Mouse (Mus musculus): Measurements from ENCODE around the gene Gm10273. TPM values are rescaled to one million over a fixed set of nuclear protein-coding genes. Genes with fewer than 3 reads are reported as not detected.
"Not testable (repeated sequence)": the region's sequence is repeated elsewhere in the genome, so short reads cannot be mapped to it uniquely, and the experiment has no call there.

Gene Gm10273
- 19.4 and 23.1 TPM in 2 replicates for total RNA-seq (2021)
- long read RNA-seq, experiment 1, transcript Gm10273-201 (1 exons, 1,126 nt) = major isoform, 11 of 11 reads
- long read RNA-seq, experiment 1, partial matches to known transcripts = 0 of 11 reads
- long read RNA-seq, experiment 1, other reads (novel, unspliced or antisense) = 0 of 11 reads
- long read RNA-seq, experiment 2, transcript Gm10273-201 (1 exons, 1,126 nt) = major isoform, 7 of 7 reads
- long read RNA-seq, experiment 2, partial matches to known transcripts = 0 of 7 reads
- long read RNA-seq, experiment 2, other reads (novel, unspliced or antisense) = 0 of 7 reads

DNA sequence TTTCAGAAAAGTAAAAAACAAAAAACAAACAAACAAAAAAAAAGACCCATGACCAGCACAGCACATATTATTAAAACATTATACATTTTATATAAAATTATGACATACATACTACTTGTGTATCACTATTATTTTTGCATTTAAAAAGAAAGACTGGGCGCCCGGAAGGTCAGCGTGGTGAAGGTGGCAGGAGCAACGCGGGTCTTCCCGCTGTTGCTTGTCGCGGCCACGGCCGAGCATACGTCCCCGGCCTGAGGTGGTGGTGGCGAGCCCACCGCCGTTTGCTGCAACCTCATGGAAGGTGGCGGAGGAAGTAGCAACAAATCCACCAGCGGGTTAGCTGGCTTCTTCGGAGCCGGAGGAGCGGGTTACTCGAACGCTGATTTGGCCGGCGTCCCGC, at the start of gene Gm10273:
Gene Gm10273 (plus strand): TSS at position 172 of the 400 bp plus-strand sequence.
- not testable (repeated sequence) for DNase-seq

DNA sequence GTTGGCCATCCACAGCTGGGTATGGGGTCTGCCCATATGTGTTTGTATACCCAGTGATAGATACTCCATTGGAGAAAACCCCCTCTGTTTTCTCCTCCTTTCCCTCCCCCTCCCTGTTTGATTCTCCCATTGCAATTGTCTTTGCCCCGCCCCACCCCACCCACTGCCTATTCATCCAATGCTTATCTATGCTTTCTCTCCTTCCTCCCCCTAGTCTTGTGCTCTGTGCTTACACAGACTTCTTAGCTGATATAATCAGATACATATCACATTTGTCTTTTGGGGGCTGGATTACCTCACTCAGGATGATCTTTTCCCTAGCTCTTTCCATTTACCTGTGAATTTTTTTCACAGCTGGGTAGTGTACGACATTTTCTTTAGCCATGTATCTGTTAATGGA, 48.9 kb upstream of the Gm10273 start:
- DNase-seq = no peak

DNA sequence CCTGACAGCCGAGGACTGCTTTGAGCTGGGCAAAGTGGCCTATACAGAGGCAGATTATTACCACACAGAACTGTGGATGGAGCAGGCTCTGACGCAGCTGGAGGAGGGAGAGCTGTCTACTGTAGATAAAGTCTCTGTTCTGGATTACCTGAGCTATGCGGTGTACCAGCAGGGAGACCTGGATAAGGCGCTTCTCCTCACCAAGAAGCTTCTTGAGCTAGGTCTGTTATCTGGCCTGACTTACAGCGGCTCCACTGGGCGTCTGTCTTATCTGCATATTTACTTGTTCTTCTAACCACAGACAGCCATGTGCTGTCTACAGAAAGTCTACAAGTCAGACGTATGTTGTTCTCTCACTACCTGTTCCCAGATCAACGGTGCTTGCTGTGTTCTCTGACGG, 47.2 kb upstream of the Gm10273 start:
- DNase-seq = no peak

DNA sequence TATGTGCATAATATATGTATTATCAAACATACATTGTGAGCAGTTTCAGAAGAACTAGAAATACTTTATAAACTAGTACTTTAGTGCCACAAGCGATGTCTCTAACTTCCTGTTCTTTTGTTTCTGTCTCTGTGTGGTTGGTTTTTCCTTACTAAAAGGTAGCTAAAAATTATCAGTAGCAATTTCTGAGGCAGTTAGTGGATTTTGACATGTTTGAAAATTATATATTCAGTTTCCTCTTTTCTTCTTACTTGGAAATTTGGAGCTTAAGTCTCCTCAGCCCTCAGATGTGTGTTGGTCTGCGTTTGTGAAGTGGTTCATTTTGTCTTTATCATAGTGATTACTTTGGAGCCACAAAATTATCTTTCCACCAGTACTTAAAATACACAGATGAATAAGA, 45.9 kb upstream of the Gm10273 start:
- DNase-seq = no peak

DNA sequence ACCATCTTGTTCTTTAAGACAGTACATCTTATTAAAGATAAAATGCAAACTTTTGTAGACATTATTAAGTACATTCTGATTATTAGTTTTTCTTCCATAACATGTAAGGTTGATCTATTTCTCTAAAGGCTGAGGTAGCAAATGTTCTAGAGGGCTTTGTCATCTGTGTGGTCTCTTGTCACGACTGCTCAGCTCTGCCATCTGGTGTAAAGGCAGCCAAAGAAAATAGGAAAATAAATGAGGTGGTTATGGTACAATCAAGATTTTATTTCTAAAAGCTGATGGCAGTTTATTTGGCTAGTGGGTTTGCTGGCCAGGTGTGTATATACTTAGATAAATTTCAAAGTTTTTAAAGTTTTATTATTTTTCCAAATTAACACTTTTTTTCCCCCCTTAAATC, 42.4 kb upstream of the Gm10273 start:
- no peak for DNase-seq

DNA sequence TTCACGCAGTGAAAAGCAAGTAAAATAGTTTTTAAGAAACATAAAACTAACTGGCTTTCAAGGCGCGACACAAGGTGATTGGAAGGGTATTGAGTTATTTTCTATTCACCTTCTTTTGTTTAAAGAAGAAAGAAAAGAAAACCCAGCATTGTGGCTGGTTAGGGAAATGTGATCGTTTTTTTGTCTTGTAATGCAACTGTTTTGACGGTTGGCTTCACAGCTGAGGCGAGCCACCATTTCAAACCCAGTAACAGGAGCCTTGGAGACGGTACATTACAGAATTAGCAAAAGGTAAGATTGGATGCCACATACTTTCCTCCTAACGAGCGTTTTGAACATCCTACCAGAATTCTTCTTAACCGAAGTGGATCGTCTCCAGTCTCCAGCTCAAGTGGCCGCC, 41.3 kb upstream of the Gm10273 start:
- DNase-seq = no peak

DNA sequence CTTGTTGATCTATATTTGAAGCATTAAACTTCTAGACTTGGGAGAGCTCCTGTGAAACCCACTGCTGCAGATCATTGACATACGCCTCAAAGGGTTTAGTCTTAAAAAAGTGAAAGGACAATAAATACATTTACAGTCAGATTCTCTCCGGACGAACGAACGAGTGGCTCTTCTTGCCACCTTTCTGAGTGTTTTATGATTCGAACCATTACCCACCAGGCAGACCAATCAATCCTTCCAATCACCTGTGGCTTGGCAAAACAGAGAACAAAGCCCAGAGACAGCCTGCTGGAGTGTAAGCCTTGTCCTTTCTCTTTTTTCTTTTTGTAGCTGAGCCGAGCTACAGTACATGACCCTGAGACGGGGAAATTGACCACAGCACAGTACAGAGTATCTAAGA, 40.4 kb upstream of the Gm10273 start:
- no peak for DNase-seq

DNA sequence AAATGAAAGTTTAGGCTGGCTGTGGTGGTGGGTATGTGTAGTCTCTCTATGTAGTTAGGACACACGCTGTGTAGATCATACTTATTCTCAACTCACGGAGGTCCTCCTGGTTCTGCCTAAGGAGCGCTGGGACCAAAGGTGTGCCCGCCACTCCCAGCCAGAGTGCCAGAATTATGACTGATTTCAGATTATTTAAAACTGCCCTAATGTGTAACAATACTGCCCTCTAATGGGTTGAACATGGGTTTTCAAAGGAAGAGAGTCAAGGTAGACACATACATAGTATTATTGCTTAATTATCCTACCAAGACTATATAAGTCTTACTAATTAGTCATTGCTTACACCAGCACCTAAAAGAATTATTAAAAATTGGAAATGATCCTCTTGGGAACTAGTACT, 36.7 kb upstream of the Gm10273 start:
- DNase-seq = no peak

DNA sequence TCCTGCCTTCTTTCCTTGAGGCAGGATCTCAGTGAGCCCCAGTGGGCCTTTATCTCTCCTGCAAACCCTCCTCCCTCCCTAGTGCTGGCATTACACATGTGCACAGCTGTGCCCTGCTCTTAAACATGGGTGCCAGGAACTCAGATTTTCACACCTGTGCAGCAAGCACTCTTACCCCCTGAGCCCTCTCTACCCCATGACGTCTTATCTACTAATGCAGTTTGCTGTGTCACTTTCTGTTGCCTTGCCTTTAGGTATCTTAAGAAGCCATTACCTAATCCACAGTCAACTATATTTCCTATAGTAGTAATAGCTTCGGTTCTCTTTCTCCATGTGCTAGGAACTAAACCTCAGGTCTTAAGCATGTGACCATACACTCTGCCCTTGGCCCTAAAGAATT, 32.2 kb upstream of the Gm10273 start:
- no peak for DNase-seq

DNA sequence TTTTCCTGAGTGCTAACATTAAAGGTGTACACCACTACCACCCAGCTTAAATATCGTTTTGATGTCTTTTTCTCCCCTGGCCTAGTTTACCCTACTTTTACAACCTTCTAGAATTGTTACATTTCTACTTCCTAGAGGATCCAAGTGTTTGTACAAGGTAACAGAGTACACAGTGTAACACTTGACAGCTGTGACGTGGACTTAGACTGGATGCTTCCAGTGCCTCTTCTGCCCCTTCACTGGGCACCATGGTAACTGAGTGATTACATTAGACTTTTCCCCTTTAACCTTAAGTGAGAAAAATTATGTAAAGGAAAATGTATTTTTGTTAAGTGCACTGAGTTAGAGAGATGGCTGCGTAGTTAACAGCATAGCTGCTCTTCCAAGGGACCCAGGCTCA, 30.9 kb upstream of the Gm10273 start:
- DNase-seq = no peak

DNA sequence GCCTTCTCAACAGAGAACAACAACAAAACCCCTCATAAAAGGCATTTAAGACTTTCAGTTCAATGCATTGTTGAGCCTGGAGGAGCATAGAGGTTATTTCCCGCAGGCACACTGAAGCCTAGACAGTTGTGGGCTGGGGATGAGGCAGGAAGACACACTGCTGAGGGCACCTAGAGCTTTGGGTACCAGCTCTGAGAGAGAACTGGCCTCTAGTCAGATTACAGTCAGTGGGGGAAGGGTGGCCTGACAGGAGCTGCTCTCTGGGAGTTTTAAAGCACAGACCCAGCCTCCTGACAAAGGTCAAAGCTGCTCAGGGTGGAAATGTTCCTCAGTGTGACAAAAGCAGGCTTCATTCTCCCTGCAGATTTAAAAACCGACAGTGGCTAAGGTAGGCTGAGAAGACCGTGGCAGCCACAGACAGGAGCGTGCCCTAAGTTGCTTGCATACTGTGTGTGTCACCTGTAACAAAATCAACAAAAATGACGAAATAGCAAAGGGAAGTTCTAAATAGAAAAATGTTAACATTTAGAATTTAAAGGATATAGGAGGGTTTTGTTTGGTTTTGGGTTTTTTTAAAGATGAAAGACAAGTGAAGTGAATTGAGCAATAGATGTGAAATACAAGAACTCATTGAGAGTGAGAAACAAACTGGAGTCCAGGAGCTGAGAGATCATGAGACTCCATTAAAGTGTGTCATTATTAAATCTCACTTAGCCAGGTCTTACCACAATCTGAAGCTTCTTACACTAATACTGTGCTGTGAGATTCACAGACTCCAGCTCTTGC, 29.4 kb upstream of the Gm10273 start:
- DNase-seq = no peak

DNA sequence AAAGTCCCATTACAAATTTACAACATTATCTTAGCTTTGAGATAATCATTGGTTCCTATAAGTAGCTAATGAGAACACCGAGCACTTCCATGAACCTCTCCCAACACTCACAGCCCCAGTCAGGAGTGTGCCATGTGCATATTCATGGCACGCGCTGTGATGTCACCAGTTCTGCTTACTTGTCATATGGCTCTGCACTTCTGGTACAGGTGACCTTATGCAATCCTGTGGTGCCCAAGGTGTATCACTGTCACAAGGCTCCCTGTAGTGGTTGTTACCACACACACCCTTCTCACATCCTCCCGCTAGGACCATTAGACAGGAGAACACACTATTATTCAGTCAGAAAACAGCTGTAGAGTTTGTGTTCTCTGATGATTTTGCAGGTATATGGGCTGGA, 28.7 kb upstream of the Gm10273 start:
- no peak for DNase-seq

DNA sequence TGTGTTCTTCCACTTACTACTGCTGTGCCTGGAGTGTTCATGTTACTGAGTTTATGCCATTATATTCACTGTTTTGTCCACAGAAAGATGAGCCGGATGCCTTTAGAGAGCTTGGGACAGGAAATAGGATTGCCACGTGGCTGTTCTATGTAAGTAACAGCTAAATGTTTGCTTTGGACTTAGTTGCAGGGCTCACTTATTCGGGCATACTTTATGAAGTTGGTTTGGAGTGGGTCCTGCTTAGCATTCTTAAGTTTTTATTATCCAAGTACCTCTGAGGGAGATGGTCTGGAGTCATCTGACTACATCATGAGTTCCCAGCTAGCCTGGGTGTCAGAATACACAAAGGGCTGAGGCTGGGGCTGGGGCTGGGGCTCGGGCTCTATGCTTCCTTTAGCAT, 28.2 kb upstream of the Gm10273 start:
- DNase-seq = no peak

DNA sequence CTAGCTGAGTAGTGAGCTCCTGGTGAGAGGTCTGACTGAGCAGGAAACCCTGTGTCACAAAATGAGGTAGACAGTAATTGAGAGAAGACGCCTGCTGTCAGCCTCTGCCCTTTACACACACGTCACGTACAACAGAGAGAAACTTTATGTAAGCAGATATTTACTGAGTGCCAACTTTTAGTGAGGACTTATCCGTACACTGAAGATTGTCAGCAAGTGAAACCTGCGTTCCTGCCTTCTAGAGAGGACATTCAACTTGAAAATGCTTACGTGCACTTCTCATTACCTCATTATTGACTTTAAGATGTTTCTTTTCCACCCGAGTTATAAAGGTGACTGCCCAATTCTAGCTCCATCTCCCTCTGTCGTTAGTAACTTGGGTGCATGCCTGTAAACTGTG, 26.7 kb upstream of the Gm10273 start:
- DNase-seq = no peak

DNA sequence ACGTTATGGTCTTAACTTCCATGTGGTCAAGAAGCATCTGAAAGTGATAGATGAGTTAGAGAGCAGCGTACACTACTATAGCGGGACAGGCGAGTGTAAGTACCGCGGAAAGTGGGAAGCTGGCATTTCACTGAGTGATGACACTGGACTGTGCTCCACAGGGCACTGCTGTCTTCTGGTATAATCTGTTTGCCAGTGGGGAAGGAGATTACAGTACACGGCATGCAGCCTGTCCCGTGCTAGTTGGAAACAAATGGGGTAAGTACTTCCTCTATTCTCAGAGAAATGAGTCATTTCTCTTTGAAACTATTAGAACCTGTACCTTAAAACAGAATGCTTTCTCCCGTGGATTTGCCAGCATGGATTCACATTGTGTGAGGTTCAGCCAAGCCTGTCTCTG, 26.0 kb upstream of the Gm10273 start:
- no peak for DNase-seq

DNA sequence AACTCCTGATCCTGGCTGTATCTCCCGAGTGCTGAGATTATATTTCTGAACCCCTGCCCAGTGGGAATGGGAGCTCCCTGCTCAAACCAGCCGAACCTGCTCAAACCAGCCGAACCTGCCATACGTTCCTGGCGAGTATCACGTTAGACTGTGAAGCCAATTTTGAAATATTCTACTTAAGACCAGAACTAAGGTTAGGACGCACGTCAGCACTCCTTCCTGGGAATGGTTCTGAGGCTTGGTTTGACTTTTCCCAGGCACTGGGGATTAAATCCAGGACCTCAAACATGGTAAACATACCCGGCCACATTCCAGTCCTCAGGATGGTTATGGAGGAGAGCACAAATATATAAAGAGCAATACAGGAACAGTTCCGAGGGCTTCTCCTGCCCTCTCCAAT, 17.5 kb upstream of the Gm10273 start:
- no peak for DNase-seq

DNA sequence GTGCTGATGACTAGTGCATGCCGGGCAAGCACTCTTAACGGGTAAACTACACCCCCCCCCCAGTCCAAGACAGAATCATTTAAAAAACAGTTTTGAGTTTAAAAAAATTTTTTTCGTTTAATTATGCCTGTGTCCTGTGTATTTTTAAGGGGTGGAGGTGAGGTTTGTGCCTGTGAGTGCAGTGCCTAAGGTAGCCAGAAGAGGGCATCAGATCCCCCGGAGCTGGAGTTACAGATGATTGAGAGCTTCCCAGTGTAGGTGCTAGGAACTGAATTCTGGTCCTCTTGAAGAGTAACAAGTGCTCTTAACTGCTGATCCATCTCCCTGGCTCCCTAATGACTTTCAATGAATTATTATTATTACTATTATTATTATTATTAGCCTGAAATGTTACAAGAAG, 16.7 kb upstream of the Gm10273 start:
- no peak for DNase-seq

DNA sequence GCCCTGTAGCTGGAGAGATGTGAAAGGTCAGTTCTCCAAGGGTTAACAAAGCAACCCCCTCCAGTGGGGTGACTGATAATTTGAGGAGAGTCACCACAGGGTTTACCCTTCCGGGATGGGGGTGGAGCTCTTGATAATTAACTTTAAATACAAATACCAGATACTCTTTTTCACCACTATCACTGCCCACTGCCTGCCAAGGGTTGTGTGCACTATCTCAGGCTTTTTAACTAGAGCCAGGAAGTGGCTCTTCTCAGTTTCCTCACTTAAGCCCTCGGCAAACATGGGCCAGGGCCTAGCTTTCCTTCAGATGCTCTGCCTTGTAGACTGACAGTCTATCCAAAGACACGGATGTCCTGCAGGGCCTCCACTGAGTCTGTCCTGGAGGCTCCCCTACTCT, 15.5 kb upstream of the Gm10273 start:
- DNase-seq = no peak

DNA sequence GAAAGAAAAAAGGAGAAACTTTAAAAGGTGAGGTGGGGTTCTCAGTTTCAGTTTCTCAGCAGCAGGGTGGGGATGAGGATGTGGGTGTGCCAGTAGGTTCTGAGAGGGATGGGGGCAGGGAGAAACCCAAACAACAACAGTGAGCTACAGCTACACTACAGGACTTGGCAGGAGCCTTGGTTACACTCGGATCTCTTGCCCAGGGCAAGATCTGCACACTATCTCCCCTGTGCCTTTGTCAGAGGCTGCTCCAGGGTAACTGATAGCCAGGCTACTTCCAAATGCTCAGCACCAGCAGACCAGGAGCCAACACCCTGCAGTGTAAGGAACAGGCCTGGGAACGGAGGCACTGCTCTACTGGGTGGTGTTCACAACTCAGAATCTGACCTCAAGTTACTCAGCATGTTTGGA, 15.0 kb upstream of the Gm10273 start:
- DNase-seq = no peak

DNA sequence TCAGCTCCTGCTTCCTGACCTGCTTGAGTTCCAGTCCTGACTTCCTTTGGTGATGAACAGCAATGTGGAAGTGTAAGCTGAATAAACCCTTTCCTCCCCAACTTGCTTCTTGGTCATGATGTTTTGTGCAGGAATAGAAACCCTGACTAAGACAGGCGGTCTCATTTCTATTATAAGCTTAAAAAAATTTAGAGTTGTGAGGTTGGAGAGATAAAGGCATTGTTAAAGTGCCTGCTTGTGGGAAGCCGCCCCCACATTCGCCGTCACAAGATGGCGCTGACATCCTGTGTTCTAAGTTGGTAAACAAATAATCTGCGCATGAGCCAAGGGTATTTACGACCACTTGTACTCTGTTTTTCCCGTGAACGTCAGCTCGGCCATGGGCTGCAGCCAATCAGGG, 13.9 kb upstream of the Gm10273 start:
- not testable (repeated sequence) for DNase-seq

DNA sequence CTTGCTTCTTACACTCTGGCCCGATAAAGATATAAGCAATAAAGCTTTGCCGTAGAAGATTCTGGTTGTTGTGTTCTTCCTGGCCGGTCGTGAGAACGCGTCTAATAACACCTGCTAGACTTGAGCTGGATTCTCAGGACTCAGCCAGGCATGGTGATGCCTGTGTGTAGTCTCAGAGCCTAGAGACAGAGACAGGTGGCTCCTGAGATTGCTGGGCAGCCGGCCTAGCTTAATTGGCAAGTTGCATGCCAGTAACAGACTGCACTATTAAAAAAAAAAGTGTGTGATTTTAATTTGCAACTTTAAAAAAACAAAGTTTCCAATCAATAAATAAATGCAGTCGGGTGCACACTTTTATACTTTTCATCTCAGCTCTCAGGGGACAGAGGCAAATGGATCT, 8.5 kb upstream of the Gm10273 start:
- no peak for DNase-seq

DNA sequence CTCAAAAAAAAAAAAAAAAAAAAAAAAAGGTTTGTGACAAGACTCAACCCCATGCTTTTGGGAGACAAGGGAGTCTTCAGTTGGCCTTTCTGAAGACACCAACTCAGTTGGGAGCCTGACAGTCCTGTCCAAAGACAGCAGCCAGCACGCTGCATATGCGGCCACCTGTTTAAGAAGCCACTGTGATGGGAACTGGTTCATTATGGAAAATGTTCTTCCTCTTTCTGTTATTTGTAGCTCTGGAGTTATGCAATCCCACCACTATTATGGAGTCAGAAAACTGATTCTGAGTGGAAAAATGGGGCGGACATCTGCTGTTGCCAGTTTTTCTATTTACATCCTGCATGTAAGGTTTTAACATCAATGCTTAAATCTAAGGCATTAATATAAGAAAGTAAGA, 5.8 kb upstream of the Gm10273 start:
- DNase-seq = no peak

DNA sequence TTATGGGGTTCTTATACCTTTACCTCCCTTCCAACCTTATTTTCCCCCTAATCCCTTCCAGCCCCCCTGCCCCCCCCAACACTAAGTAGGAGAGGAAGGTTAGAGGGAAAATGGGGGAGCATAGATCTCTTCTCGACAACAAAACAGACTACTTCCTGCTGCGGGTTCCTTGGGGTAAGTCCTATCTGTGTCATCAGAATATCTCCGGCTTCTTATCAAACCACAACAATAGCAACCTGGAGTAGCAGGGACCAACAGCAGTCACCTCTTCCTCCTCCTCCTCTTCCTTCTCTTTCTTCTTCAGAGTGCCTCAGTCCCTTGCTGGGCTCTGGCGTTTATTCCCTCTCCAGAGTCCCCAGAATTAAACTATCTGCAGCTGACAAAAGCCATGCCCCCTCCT, 3.5 kb upstream of the Gm10273 start:
- DNase-seq = no peak

All from adrenal gland, postnatal 14 days (tissue).